Mouse (Mus musculus): ENCODE results near the gene Hnf4a.

- TF ChIP-seq CTCF (IDR thresholded peaks at IDR 0.05; ENCODE audit: low read depth, low read length) (no peak), POLR2A (IDR thresholded peaks at IDR 0.05; ENCODE audit: insufficient read depth, low read length) (no peak), EP300 (IDR thresholded peaks at IDR 0.05; ENCODE audit: insufficient read depth, low read depth, low read length) (no peak)
Observed at GRCm38 (mm10) chr2:163525761-163526243, 19.2 kb downstream of the Hnf4a start.

Data from ES-Bruce4 (cell line).